11 mouse cellular contexts compared by ENCODE assay signal in genomic region chr12:64975558-64975957, GRCm38 (mm10). TPM values are rescaled to one million over a fixed set of nuclear protein-coding genes. Genes with fewer than 3 reads are reported as not detected.
DNase-seq lines count a peak whose midpoint lies in the region; TF ChIP-seq lines count a peak whose summit lies in the region.
"Had no signal": no experiment of that assay in that cellular context is flagged by ENCODE, and none has a peak within 500 bp of the region (broad histone marks: within the 10 kb centered on the region; RNA-seq: fewer than 3 reads in every experiment).

No protein-coding gene starts in this region.

- TF ChIP-seq CTCF in kidney, adult 2 months (conservative IDR thresholded peaks at IDR 0.05; ENCODE audit: insufficient read depth, insufficient read length, low read depth, low read length) = no peak
- TF ChIP-seq CTCF in MEL (IDR thresholded peaks at IDR 0.05 in 2 of 3, conservative IDR thresholded peaks at IDR 0.05 in 1 of 3; ENCODE audit: control insufficient read depth in 1 of 3, insufficient read depth in 1 of 3, low read depth in 2 of 3, low read length in 3 of 3, poor library complexity in 1 of 3, severe bottlenecking in 1 of 3) = no peak

- peaks cover 40% of the 10 kb centered on the region for H3K79me2 ChIP-seq in MEL (ENCODE audit: control insufficient read depth, insufficient read depth, low read length, poor library complexity)

- peaks cover 2% of the 10 kb centered on the region; the same call in 1 of the 2 replicates for H3K36me3 ChIP-seq in kidney, adult 2 months (ENCODE audit: control insufficient read depth, insufficient read depth, low read length)
- peaks cover 18 to 52% of the 10 kb centered on the region in 2 experiments for H3K36me3 ChIP-seq in MEL (ENCODE audit: control insufficient read depth in 1 of 2, insufficient read depth in 2 of 2, low read length in 2 of 2)
- H3K36me3 ChIP-seq in heart, embryonic 10.5 days = peaks cover 33% of the 10 kb centered on the region

- no peak overlapping the region for H3K27ac ChIP-seq in kidney, adult 2 months (ENCODE audit: insufficient read depth, low read depth, low read length)
- no peak overlapping the region for H3K27ac ChIP-seq in MEL (ENCODE audit: control insufficient read depth, low read depth, low read length)
- H3K27ac ChIP-seq in heart, embryonic 10.5 days = no peak overlapping the region
- H3K27ac ChIP-seq: forebrain, embryonic 12.5 days; left cerebral cortex, adult 2 months had no signal

- TF ChIP-seq POLR2A in kidney, adult 2 months (IDR thresholded peaks at IDR 0.05; ENCODE audit: low read depth, low read length) = no peak
- no peak for TF ChIP-seq POLR2A in MEL (IDR thresholded peaks at IDR 0.05; ENCODE audit: control insufficient read depth in 1 of 2, insufficient read depth in 1 of 2, low read depth in 1 of 2, low read length in 2 of 2, poor library complexity in 1 of 2)

- peak overlapping the region; percentile 2; the same call in 1 of the 2 replicates for H3K9ac ChIP-seq in MEL (ENCODE audit: control insufficient read depth, low read depth, low read length, poor library complexity, severe bottlenecking)
- H3K9ac ChIP-seq: forebrain, embryonic 12.5 days had no signal

- 29% methylated on average over 6 of the region's 6 CpGs for WGBS in kidney, adult 2 months
- 67% methylated on average over 6 of the region's 6 CpGs for WGBS in heart, embryonic 10.5 days

- TF ChIP-seq RAD21 in MEL (IDR thresholded peaks at IDR 0.05; ENCODE audit: low read depth, low read length) = no peak

- no peaks in the 10 kb centered on the region for H3K9me3 ChIP-seq in MEL (replicated peaks; ENCODE audit: insufficient read depth, low read length)
- H3K9me3 ChIP-seq in heart, embryonic 10.5 days = no peaks in the 10 kb centered on the region
- H3K9me3 ChIP-seq: forebrain, embryonic 12.5 days had no signal

- no peaks in the 10 kb centered on the region for H3K27me3 ChIP-seq in kidney, adult 2 months (replicated peaks; ENCODE audit: control insufficient read depth, insufficient read depth, low read length)
- no peaks in the 10 kb centered on the region for H3K27me3 ChIP-seq in MEL (ENCODE audit: control insufficient read depth in 1 of 2, insufficient read depth in 2 of 2, low read length in 2 of 2)
- H3K27me3 ChIP-seq in heart, embryonic 10.5 days (ENCODE audit: insufficient read depth, poor library complexity, severe bottlenecking) = no peaks in the 10 kb centered on the region
- H3K27me3 ChIP-seq: forebrain, embryonic 12.5 days had no signal

- H3K4me1 ChIP-seq in kidney, adult 2 months (ENCODE audit: control insufficient read depth, insufficient read depth, low read length) = peaks cover 3% of the 10 kb centered on the region; the same call in 1 of the 2 replicates
- H3K4me1 ChIP-seq in MEL (ENCODE audit: control insufficient read depth in 1 of 2, insufficient read depth in 2 of 2, low read length in 2 of 2) = peaks cover 13 to 28% of the 10 kb centered on the region in 2 experiments; a peak in 3 of 4 replicates
- peaks cover 3% of the 10 kb centered on the region; the same call in 1 of the 2 replicates for H3K4me1 ChIP-seq in heart, embryonic 10.5 days

- no peak overlapping the region for H3K4me3 ChIP-seq in kidney, adult 2 months (ENCODE audit: insufficient read depth, low read depth, low read length)
- H3K4me3 ChIP-seq in MEL (ENCODE audit: control insufficient read depth in 1 of 2, insufficient read depth in 1 of 2, low read depth in 2 of 2, low read length in 2 of 2) = peak overlapping the region in 1 of 2 experiments; percentile 47; a peak in 2 of 4 replicates
- H3K4me3 ChIP-seq in heart, embryonic 10.5 days = no peak overlapping the region
- H3K4me3 ChIP-seq: forebrain, embryonic 12.5 days; left cerebral cortex, adult 2 months had no signal

- TF ChIP-seq EP300 in MEL (IDR thresholded peaks at IDR 0.05; ENCODE audit: low read depth in 1 of 2, low read length in 2 of 2) = no peak

- DNase-seq in kidney, postnatal 14 days = peak; percentile 9
- no peak for DNase-seq in kidney, adult 2 months
- DNase-seq in MEL (ENCODE audit: low read depth, low spot score) = peak; percentile 56
- DNase-seq in liver = peak; percentile 18
- peak; percentile 8 to 32 for DNase-seq in natural killer cell, adult 2 months (ENCODE audit: low spot score in 2 of 2)
- DNase-seq in ovary, postnatal 10 days (ENCODE audit: low spot score) = no peak
- DNase-seq in heart, embryonic 10.5 days (ENCODE audit: low spot score) = no peak
- DNase-seq: adrenal gland, adult 8-10 months; gastrocnemius, postnatal 14 days had no signal

TF ChIP-seq in MEL, 35 proteins besides CTCF, POLR2A, EP300 and RAD21:
- TF ChIP-seq RCOR1 (IDR thresholded peaks at IDR 0.05; ENCODE audit: low read depth, low read length) (0 out of 2 replicates have a peak, but pooled peaks have one; percentile 22), USF2 (IDR thresholded peaks at IDR 0.05; ENCODE audit: borderline replicate concordance in 1 of 2, insufficient read depth in 1 of 2, low read depth in 1 of 2, low read length in 2 of 2) (no peak), SIN3A (IDR thresholded peaks at IDR 0.05; ENCODE audit: low read length) (peak; percentile 29; the same call in 1 of the 2 replicates), ETS1 (IDR thresholded peaks at IDR 0.05; ENCODE audit: low read depth, low read length) (peak; percentile 31; the same call in 1 of the 2 replicates), TCF12 (IDR thresholded peaks at IDR 0.05; ENCODE audit: low read depth, low read length) (peak; percentile 16; the same call in 1 of the 2 replicates)

RNA-seq across cellular contexts. Expression of gene Togaram1, which starts 10.0 kb away (rescaled TPM):
- polyA plus RNA-seq in kidney, adult 2 months (2012; rRNA removed) = 4.8 and 5.8 TPM in 2 replicates
- total RNA-seq in MEL (2012; rRNA removed) = 15.2 and 15.9 TPM in 2 replicates
- polyA plus RNA-seq in MEL (2012; ENCODE audit: insufficient read depth in 1 of 2, insufficient read length in 2 of 2, low read depth in 1 of 2, low replicate concordance in 2 of 2, missing spikeins in 1 of 2) = 10 to 100 TPM; 14.8 to 22.7 TPM
- 21.9 and 22.8 TPM in 2 replicates for polyA plus RNA-seq in heart, embryonic 10.5 days (2016; fragmentation: Nextera tagmentation; extraction: Ambion mirVana)

RNA-seq across cellular contexts. Expression of gene Klhl28, which starts 10.2 kb away (rescaled TPM):
- 1.4 and 2.2 TPM in 2 replicates for polyA plus RNA-seq in kidney, adult 2 months (2012; rRNA removed)
- 3.7 and 4.8 TPM in 2 replicates for total RNA-seq in MEL (2012; rRNA removed)
- 100 to 1,000 TPM in 1 of 2 experiments, 1 to 10 TPM in 1; 3.3 to 169 TPM for polyA plus RNA-seq in MEL (2012; ENCODE audit: insufficient read depth in 1 of 2, insufficient read length in 2 of 2, low read depth in 1 of 2, low replicate concordance in 2 of 2, missing spikeins in 1 of 2)
- polyA plus RNA-seq in heart, embryonic 10.5 days (2016; fragmentation: Nextera tagmentation; extraction: Ambion mirVana) = 7.1 and 9.6 TPM in 2 replicates

RNA-seq across cellular contexts. Expression of gene Gm527, which starts 57.9 kb away (rescaled TPM):
- 0.33 and 0.50 TPM in 2 replicates for polyA plus RNA-seq in kidney, adult 2 months (2012; rRNA removed)
- 1.1 and 1.7 TPM in 2 replicates for total RNA-seq in MEL (2012; rRNA removed)
- polyA plus RNA-seq in MEL (2012; ENCODE audit: insufficient read depth in 1 of 2, insufficient read length in 2 of 2, low read depth in 1 of 2, low replicate concordance in 2 of 2, missing spikeins in 1 of 2) = 1 to 10 TPM in 1 of 2 experiments, not detected in 1; 2.6 TPM
- 1.4 and 2.4 TPM in 2 replicates for polyA plus RNA-seq in heart, embryonic 10.5 days (2016; fragmentation: Nextera tagmentation; extraction: Ambion mirVana)

Comparison
In these comparisons a context has a peak if more than half of its experiments do, and no peak if none do; other contexts are left out.
1. DNase-seq: peak in kidney, postnatal 14 days (single experiment), MEL (single experiment), liver (single experiment) and natural killer cell, adult 2 months (2 of 2); none in kidney, adult 2 months (single experiment), ovary, postnatal 10 days (single experiment) and heart, embryonic 10.5 days (single experiment).